Mouse (Mus musculus) small intestine, adult 10 weeks (tissue): ENCODE measurements around the gene Ntn5. TPM values are rescaled to one million over a fixed set of nuclear protein-coding genes. Genes with fewer than 3 reads are reported as not detected.

ENCODE experiments used
- polyA plus RNA-seq: library from polyadenylated mRNA; stranded (reverse); fragments of 350-450 nt; fragmentation: Illumina TruSeq; extraction: RNeasy Lipid Tissue Mini Kit (QIAGEN cat#74804); gene quantifications from one replicate; pipeline ENCODE4 v1.2.3, GENCODE M21; 2014; ENCODE audit warnings: low replicate concordance

Ntn5 gene
- polyA plus RNA-seq = not detected

DNA sequence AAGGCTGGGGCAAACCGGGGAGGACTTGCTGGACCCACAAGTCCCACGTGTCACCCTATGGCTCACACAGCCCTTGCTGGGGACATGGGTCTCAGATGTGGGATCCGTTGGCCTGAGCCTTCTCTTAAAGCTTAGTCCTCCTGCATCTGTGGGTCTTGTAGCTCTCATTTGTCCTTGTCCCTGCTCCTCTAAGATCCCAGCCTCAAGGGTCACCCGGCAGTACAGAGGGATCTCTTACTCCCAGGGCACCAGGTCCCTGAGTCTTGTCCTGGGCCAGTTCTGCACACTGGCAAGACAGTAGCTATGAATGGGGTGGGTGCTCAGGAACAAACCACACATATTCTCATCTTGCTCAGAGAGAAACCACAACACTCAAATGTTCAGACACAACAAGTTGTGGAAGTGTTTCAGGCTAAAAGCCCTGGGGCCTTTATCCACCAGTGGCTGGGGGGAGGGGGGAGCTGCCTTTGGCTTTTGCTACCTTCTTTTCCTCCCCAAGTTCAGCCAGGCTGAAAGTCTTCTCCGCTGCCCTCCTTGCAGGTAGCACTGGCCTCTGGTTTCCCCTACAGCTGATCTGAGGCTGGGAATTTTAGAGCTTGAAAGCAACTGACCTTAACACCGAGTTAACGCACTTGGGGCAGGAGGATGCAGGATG is at the start of gene Ntn5:
Gene Ntn5, plus strand, starts transcription at position 627 of the 655 bp plus-strand sequence.

DNA sequence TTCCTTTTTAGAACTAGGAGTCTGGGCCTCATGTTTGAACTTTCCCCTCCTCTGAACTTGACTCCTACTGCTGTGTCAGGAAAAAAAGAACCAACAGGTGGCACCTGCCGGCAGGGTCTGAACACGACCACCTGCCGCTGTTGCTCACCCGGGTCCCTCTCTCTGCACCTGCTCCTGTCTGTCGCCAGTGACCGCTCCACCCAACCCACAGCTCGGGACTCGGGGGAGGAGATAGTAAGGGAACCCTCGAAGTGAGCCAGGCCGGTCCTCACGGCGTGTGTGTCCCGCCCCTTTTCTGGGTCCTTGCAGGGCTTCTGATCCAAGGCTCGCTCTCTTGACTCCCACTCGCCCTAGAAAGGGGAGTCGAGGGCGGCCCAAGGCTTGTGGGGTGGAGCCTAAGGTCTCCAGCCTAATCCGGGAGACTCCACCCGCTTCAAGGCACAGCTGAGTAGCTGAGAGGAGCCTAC is 44.2 kb upstream of the Ntn5 start, which contains the start of gene Mamstr:
Gene Mamstr, plus strand, starts transcription at position 417 of the 467 bp plus-strand sequence.

DNA sequence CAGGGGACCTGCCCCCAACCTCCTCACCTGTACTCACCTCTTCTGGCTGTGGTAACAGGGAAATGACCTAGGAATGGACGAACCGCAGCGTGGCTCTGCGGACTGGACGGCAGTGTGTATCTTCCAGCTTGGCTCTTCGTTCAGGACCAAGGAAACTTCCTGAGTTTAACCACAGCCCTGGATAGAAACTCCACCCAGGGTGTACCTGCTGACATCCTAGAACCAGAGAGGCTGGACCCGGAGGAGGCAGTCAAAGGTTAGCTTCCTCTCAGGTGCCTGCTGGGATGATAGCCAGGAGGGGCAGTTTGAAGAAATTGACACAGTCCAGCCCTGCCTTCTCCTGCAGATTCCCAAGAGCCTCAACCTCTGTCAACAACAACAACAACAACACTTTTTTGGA is 17.7 kb upstream of the Ntn5 start, which contains the start of gene Fut2:
Gene Fut2, minus strand, starts transcription at position 234 of the 400 bp plus-strand sequence.

DNA sequence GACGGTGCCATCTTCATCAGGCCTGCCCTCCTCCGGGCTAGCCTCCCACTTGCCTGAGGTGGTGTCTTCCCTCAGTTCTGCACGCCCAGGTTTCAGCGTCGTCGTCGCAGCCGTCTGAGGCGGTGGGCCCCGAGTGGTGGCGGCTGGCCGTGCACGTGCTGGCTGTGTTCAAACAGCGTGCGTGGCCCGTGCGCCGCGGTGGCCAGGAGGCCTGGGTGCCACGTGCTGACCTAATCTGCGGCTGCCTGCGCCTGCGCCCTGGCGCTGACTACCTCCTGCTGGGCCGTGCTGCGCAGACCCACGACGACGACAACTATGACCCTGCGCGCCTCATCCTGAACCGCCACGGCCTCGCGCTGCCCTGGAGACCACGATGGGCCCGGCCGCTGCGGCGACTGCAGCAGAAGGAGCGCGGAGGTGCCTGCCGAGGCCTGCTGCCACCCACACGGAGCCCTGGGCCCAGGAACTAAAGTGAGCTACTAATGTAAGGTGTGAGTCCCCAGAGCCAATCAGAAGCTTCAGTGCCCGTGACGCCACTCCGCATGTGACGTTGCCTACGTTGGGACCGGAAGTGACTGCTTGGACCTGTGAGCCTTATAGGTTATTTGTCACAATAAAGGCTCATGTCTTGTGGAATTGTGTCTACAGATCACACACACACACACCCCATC is 10.2 kb downstream of the Ntn5 start, which contains the start of gene Sec1:
Gene Sec1, minus strand, starts transcription at position 482 of the 671 bp plus-strand sequence.

DNA sequence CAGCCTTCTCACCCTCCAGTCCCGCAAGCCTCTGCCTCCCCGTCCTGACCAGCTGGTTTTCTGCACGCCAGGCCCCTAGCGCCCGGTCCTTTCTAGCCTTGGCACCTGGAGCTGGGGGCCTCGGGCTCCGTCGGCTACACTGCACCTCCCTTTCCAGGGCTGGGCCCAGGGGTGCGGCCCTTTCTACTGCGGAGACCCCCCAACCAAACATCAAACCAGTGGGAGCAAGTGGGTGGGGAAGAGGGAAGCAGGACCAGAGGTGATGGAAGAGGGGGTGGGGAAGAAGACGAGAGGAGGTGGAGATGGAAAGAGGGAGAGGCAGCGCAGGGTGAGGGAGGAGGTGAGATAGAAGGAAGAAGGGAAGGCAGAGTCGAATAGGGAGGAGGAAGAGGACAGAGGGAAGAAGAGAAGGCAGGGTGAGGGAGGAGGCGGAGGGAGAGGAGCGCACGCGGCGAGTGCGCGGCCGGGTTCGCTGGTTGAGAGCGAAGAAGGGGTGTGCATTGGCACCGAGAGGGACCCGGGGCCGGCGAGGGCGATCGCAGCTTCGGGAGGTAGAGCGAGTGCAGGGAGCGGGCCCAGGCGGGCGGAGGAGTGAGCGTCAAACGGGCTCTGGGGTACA is 15.8 kb downstream of the Ntn5 start, which contains the start of gene Car11:
Gene Car11, plus strand, starts transcription at position 321 of the 619 bp plus-strand sequence.

DNA sequence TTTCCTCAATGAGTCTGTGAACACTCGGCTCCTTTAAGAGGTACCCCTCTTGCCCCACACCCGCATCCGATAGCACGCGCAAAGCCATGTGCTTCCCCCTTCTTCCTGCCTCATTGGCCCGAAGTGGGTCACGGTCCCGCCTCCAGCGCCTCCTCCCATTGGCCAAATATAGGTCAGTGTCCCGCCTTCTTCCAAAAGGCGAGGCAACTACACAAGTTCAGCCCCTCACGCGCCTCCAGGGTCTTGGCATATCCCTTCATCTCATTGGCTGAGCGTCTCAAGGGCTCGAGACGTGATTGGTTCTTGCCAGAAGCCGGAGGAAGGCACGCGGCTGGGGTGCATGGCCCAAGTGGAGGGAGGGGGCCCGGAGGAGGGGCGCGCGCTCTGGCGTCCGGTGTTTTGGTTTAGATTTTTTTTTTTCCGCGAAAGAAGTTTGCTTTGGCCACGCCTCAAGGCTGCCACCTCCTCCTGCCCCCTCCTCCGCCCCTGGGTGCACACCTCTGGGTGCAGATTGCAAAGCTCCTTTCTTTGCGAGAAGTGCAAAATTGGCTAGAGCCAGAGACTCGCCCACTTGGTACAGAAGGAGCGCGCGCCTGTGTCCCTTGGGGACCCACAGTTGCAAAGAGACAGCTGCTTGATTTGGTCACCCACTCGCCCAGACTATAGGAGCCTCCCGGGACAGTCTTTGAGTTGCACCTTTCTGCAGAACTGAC is 21.1 kb downstream of the Ntn5 start, which contains the start of gene Dbp:
Gene Dbp, plus strand, starts transcription at position 359 of the 713 bp plus-strand sequence.

DNA sequence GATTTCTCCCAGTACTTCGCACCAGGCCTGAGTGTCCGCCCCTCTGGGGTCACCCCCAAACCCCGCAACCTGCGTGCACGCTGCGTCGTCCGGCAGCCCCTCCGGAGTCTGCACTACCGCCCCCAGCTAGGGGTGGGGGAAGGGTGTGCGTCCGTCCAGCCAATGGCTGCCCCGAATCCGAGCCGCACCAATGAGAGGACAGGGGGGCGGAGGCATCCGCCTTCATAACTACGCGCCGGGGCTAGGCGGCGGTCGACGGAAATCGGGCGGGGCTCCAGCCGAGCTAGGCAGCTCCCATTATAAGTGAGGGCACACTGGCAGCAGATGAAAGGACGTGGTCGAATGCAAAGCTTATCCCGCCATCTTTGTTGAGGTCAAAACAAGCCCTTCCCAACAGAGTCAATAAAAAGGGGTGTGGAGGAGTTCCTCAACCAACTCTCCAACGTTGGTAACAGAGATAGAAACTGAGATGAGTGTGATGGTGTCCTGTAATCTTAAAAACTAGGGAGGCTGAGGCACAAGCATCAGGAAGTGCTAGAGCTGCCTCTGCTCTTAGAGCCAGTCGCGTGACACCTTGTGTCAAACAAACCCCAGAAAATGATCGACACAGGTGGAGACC is 31.4 kb downstream of the Ntn5 start, which contains the start of gene Rpl18:
Gene Rpl18, plus strand, starts transcription at position 368 of the 619 bp plus-strand sequence.

DNA sequence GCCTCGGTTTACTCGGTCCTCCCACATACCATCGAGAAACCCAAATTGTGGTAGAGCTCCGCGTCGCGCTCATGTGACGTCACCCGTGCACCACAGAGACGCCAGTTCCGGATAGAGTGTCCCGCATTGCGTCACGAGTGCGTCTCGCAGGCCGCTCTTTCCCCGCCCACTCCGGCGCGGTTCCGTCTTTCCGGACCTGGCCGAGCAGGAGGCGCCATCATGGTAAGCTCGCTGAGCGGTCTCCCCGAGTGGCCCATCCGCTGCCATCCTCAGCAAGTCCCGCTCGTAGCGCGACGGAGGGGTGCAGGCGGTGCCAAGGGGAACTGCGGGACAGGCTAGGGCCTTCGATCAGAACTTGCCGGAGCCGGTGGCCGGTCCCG is 34.1 kb downstream of the Ntn5 start, which contains the start of gene Sphk2:
Gene Sphk2, minus strand, starts transcription at position 85 of the 380 bp plus-strand sequence.

DNA sequence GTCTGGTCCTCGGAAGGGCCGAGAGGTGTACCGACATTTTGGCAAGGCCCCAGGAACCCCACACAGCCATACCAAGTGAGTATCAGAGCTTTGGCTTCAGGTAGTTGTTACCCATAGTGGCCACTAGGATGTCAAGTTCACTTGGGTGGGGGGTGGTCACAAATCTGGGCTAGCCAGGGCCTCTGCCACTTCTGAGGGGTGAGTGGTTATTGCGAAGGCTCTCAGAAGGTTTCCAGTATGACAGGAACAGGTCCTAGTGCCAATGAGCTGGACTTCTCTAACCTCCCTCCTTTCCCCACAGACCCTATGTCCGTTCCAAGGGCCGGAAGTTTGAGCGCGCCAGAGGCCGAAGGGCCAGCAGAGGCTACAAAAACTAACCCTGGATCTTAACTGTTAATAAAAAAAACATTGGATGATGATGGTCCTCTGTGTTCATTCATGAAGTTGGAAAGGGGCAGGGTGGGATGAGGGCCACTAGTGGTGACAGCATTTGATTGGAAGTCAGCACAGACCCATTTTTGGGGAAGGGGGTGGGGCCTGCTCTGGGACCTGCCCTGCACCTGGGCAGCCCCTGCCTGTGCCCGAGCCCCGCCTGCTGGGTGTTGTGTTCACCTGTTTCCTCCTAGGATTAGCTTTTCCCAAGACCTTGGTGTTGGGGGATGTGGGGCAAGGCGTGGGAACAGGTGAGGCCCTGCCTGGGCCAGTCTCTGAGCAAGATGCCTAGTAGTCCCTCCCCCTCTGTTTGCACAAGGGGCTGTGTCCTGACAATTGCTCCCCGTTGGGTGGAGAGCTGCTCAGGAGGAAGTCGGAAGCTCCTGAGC is 36.8 kb downstream of the Ntn5 start, which contains the start of gene Fam83e:
Gene Fam83e, plus strand, starts transcription at position 800 of the 821 bp plus-strand sequence.

DNA sequence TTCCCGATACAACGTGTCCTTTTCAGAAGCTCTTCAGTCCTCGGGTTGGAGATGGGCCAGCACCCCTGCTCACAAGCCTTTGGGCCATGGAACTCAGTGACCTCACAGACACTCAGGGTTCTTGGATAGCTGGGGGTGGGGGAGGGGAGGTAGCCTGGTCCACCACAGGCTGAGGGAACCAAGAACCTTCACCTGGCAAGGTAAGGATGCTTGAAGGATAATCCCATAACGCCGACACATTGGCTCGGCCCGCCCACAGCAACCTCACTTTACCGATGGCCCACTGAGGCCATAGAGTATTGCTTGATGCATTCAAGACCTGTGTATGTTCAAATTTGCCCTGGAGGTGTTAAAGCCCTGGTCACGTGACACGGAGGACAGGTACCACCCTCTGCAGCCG is 41.9 kb downstream of the Ntn5 start, which contains the start of gene Spaca4:
Gene Spaca4, minus strand, starts transcription at position 101 of the 400 bp plus-strand sequence.

Other genes starting within 250 kb of the Ntn5 start
- gene Gys1, start 249.2 kb upstream of the Ntn5 start, polyA plus RNA-seq = 1.0 TPM
- gene Ruvbl2, start 245.9 kb upstream of the Ntn5 start, polyA plus RNA-seq = not detected
- 6.2 TPM for gene Ftl1, start 224.1 kb upstream of the Ntn5 start, polyA plus RNA-seq
- gene Bax, start 217.1 kb upstream of the Ntn5 start, polyA plus RNA-seq = 1.2 TPM
- not detected for gene Tulp2, start 202.1 kb upstream of the Ntn5 start, polyA plus RNA-seq
- not detected for gene Gm45808, start 197.2 kb upstream of the Ntn5 start, polyA plus RNA-seq
- 1.6 TPM for gene Dhdh, start 195.2 kb upstream of the Ntn5 start, polyA plus RNA-seq
- 48.1 TPM for gene Nucb1, start 173.6 kb upstream of the Ntn5 start, polyA plus RNA-seq
- gene Ppp1r15a, start 157.8 kb upstream of the Ntn5 start, polyA plus RNA-seq = 0.59 TPM
- gene Plekha4, start 157.7 kb upstream of the Ntn5 start, polyA plus RNA-seq = not detected
- gene Hsd17b14, start 129.1 kb upstream of the Ntn5 start, polyA plus RNA-seq = not detected
- gene Bcat2, start 113.9 kb upstream of the Ntn5 start, polyA plus RNA-seq = 0.93 TPM
- not detected for gene Fgf21, start 68.5 kb upstream of the Ntn5 start, polyA plus RNA-seq
- gene Fut1, start 66.7 kb upstream of the Ntn5 start, polyA plus RNA-seq = not detected
- gene Izumo1, start 62.2 kb upstream of the Ntn5 start, polyA plus RNA-seq = not detected
- gene Rasip1, start 56.5 kb upstream of the Ntn5 start, polyA plus RNA-seq = not detected
- not detected for gene Mamstr, start 44.0 kb upstream of the Ntn5 start, polyA plus RNA-seq
- 0.22 TPM for gene Fut2, start 17.6 kb upstream of the Ntn5 start, polyA plus RNA-seq
- gene Sec1, start 10.4 kb downstream of the Ntn5 start, polyA plus RNA-seq = not detected
- gene Car11, start 15.8 kb downstream of the Ntn5 start, polyA plus RNA-seq = not detected
- 3.8 TPM for gene Dbp, start 21.1 kb downstream of the Ntn5 start, polyA plus RNA-seq
- 1.6 TPM for gene Rpl18, start 31.4 kb downstream of the Ntn5 start, polyA plus RNA-seq
- gene Sphk2, start 34.0 kb downstream of the Ntn5 start, polyA plus RNA-seq = 1.3 TPM
- gene Fam83e, start 37.2 kb downstream of the Ntn5 start, polyA plus RNA-seq = 3.8 TPM
- gene Spaca4, start 41.8 kb downstream of the Ntn5 start, polyA plus RNA-seq = not detected
- not detected for gene Lmtk3, start 99.7 kb downstream of the Ntn5 start, polyA plus RNA-seq
- gene Sult2b1, start 100.6 kb downstream of the Ntn5 start, polyA plus RNA-seq = 5.5 TPM
- gene Cyth2, start 130.6 kb downstream of the Ntn5 start, polyA plus RNA-seq = 10.0 TPM
- not detected for gene Kcnj14, start 140.8 kb downstream of the Ntn5 start, polyA plus RNA-seq
- not detected for gene Grwd1, start 146.9 kb downstream of the Ntn5 start, polyA plus RNA-seq
- gene Kdelr1, start 188.8 kb downstream of the Ntn5 start, polyA plus RNA-seq = 87.2 TPM
- not detected for gene Grin2d, start 194.4 kb downstream of the Ntn5 start, polyA plus RNA-seq
- not detected for gene Syngr4, start 212.7 kb downstream of the Ntn5 start, polyA plus RNA-seq
- gene Tmem143, start 212.9 kb downstream of the Ntn5 start, polyA plus RNA-seq = 0.22 TPM
- gene Emp3, start 237.4 kb downstream of the Ntn5 start, polyA plus RNA-seq = not detected
- gene Ccdc114, start 240.1 kb downstream of the Ntn5 start, polyA plus RNA-seq = 2.7 TPM